ENCODE assay signal across 13 mouse cellular contexts in genomic region chr10:19954572-19954971, GRCm38 (mm10).
"Had no signal": no experiment of that assay in that cellular context is flagged by ENCODE, and none has a peak within 500 bp of the region (broad histone marks: within the 10 kb centered on the region; RNA-seq: fewer than 3 reads in every experiment).

No protein-coding gene starts in this region.

- H3K4me1 ChIP-seq: midbrain, embryonic 13.5 days had no signal

- H3K9ac ChIP-seq: liver, embryonic 14.5 days; lung, embryonic 15.5 days; midbrain, embryonic 13.5 days had no signal

- ATAC-seq: intestine, postnatal 0 days; midbrain, embryonic 13.5 days had no signal

- DNase-seq: kidney, adult 8-10 months; layer of hippocampus, postnatal 36 days; lung, adult 18-20 months; lung, postnatal 10 days; lung, postnatal 36 days; thymus, adult 18-20 months; thymus, postnatal 36 days had no signal

- H3K27ac ChIP-seq: kidney, postnatal 0 days; left cerebral cortex, adult 2 months; liver, embryonic 14.5 days; lung, embryonic 15.5 days; midbrain, embryonic 13.5 days had no signal

- H3K36me3 ChIP-seq: lung, embryonic 15.5 days; midbrain, embryonic 13.5 days had no signal

- H3K4me3 ChIP-seq: left cerebral cortex, adult 2 months; lung, embryonic 15.5 days; midbrain, embryonic 13.5 days had no signal

- H3K9me3 ChIP-seq: lung, embryonic 15.5 days; midbrain, embryonic 13.5 days had no signal

- H3K27me3 ChIP-seq: lung, embryonic 15.5 days; midbrain, embryonic 13.5 days had no signal

- H3K4me2 ChIP-seq: lung, embryonic 15.5 days; midbrain, embryonic 13.5 days had no signal
